Mouse (Mus musculus) left cerebral cortex, postnatal 10 days (tissue): ENCODE measurements at regions not wholly inside any gene's neighbourhood (a gene's known extent, or its start where the extent isn't known, plus 50 kb on each side); places are given as distances from the start of the nearest gene placed in this dataset.

Experiments
- DNase-seq, 2 experiments: peaks; one replicate each; pipeline ENCODE4 v3.0.0; 2021 to 2022; ENCODE audit warnings: low spot score in 2 of 2, mixed read lengths in 1 of 2; ENCODE audit errors: extremely low spot score in 1 of 2
- intact Hi-C: fragments of 180-260 bp; cut with DNase I; formaldehyde crosslinking; loops from one replicate; pipeline ENCODE4 v1.15.1; 2025

GRCm38 (mm10) chr16:48126797-48127196 is 156.7 kb upstream of the Dppa4 start:
- no peak for DNase-seq
- intact Hi-C loops = no loop called here

GRCm38 (mm10) chr16:48127338-48127737 is 156.2 kb upstream of the Dppa4 start:
- DNase-seq = no peak
- intact Hi-C loops = no loop called here

GRCm38 (mm10) chr16:48155355-48155754 is 128.2 kb upstream of the Dppa4 start:
- intact Hi-C loops = no loop called here
- DNase-seq = no peak

- DNase-seq = peak in 1 of 2 experiments; percentile 15
- intact Hi-C loops = no loop called here
Measured at GRCm38 (mm10) chr16:48190399-48190798, 93.1 kb upstream of the Dppa4 start.

GRCm38 (mm10) chr16:48192197-48192596 is 91.3 kb upstream of the Dppa4 start:
- intact Hi-C loops = no loop called here

GRCm38 (mm10) chr16:48214976-48215375 is 68.6 kb upstream of the Dppa4 start:
- intact Hi-C loops = no loop called here
- DNase-seq = no peak

More at GRCm38 (mm10) chr16:48192197-48192596, 91.3 kb upstream of the Dppa4 start:
- no peak for DNase-seq
